Mouse (Mus musculus) yolk sac, embryonic 10.5 days (tissue): ENCODE data around the gene Foxl1.

Source experiments
- DNase-seq: peaks from one replicate; pipeline ENCODE4 v3.0.0-alpha.2; 2017; ENCODE audit warnings: low spot score

Foxl1 gene

DNA sequence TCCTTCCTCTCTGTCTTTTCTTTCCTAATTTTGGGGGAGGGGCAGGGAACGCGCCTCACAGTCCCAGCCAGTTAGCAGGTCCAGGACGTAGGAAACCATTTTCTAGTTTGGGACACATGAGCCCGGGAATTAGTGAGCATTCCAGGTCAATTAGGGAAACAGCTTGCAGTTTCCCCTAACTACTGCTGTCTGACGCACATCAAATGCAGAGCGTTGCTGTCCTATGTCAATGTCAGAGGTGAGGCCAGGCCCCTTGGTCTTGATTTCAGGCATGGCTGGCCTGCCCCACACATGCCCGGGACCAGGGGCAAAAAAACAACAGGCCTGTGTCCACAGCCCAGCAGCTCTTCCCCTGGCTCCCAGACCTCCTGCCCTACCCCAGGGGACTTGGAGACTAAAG lies 42.4 kb downstream of the Foxl1 start:
- DNase-seq: no peak

DNA sequence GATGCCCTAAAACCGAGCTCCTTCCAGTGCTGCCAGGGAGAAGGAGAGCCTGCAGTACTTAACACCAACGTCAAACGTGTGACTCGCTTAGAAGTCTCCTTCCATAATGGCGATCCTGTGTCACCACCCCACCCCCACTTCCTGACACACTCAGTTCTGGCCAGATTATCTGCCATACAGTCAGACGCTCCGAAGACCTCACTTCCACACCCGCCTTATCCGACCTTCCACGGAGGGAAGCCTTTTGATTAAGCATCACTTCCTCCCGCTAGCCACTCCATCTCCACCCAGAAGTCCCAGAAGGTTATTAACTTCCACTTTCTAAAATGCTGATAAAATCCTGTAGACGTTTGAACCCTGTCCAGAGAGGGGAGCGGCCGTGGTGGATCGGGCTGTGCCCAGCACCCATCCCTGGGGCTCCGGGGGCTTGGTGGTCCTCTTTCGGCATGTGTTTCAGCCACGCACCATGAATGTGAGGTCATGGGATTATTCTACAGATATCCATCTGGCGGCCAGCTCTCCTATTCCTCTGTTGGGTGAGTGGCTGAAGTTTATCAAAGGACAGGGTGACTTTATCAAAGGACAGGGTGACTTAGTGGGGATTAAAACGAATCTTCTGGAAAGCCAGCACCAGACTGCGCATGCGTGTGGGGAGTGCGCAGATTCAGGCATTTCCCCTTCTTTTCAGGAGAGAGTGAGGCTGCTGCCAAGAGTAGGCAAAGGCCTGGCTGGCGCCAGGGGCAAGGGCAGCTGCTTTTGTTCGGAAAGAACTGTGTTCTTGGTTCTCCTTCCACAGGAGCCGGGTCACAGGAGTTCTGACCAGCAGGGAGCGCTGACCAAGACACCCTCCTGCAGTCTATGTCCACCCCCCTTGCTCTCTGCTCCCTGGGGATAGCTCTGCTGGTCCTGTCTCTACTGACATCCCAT lies 43.1 kb downstream of the Foxl1 start:
- DNase-seq: no peak

DNA sequence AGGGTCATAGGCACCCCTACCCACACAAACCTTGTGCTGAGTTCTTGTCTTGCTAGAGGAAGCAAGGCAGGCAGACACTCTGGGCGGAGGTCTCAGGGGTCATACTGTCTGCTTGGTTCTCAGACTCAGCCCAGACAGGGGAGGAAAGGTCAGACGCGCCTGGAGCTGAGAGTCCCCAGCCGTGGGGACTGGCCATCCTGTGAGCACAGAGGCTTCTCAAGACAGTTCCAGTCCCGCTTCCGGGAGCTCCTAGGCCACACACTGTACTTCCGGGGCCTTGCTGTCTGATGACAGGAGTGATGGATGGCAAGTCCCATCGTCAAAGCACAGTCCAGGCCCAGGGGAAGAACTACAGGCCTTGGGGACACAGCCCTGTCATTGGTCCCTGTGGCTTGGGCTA lies 44.8 kb downstream of the Foxl1 start:
- DNase-seq: no peak

DNA sequence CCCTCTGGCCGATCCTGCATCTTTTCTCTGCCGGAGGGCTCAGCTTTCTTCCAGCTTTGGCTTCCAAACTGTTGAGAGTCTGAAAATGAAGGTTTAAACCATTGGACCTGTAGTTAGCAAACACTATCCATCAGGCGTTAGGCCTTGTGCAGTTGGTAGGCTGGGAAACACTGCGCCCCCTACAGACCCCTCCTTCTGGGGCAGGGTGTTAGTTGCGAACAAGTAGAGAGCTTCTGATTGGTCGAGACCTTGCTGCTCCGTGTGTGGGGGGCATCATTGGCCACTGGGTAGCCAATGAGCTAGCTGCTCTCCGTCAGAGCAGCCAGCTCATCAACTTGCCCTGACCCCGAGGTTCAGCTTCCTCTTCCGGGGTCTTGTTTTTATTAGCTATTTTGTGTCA lies 46.4 kb downstream of the Foxl1 start:
- peak; percentile 15 for DNase-seq

DNA sequence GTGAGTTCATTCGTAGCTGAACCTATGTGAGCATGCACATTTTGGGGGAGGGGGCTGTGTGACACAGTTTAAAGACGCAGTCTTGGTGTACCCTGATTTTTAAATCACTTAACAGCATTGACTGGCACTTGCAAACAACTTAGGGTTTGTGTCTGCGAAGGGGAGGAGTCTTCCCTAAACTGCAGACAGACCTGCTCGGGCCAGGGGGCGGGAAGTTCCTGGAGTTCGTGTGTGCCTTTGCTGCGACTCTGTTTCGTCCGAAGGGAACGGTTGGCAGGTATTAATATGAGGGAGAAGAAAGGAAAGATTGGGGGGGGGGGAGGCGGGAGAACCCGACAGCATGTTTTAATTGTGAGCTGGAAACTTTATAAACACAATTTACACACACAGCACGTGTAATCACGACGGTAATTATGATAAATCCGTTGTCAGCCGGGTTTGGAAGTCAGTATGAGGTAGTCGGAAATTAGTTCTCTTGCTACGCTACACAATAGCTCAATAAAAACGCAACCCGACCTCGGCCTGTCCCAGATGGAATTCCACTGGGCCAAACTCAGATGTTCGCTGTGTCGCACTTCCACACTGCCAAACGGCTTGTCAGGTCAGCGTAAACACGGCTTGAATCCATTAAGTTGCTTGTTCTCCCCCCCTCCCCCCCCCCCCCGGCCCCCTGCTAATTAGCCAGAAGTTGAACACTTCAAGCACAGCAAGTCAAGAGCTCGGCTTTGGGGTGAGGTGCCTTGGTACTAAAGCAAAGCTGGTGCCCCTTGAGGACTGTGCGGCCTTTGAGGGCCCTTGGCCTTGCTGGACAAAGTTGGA lies 47.2 kb downstream of the Foxl1 start:
- no peak for DNase-seq

DNA sequence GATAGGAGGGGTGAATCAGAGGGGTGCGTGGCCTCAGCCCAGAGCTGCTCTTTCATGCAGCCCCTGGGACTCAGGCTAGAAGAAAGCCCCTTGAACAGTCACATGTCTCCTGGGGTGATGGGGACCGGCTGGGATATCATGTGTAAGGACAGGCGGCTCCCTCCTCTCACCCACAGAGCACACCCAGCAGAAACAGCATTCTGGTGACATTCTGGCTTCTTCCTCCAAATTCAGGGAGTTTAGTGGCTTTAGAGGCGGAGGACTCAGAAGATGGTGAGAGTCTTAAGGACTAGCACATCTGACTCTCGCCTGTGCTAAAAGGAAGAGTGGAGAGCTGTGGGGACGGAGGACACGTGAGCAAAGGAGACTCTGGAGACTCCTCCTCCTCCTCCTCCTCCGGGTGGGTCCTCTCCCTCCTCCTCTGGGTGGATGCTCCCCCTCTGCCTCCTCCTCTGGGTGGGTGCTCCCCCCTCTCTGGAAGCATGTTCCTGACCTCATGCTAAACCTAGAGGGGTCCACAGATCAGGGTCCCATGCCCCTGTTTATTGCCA lies 47.9 kb downstream of the Foxl1 start:
- no peak for DNase-seq

DNA sequence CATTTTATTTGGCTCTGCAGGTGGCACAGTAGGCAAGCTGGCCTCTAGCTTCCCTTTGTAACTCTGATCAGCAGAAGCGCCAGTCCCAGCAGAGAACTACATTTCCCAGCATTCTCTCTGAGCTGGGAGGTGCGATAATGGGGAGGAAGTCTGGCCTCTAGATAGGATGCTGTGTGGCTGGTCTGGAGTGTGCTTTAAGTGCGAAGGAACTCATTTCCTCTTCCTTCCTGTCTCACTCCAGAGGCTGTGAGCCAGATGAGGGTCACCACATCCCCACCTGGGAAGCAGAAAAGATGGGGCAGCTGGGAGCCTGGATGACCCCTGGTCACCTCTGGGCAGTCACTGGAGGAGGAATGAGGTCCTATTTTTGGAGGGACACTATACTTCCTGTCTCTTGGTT lies 48.6 kb downstream of the Foxl1 start:
- DNase-seq: peak; percentile 21
